ENCODE assay signal across 33 mouse cellular contexts in genomic region chr12:65455683-65456082, GRCm38 (mm10).
"Had no signal": no experiment of that assay in that cellular context is flagged by ENCODE, and none has a peak within 500 bp of the region (broad histone marks: within the 10 kb centered on the region; RNA-seq: fewer than 3 reads in every experiment).

No protein-coding gene starts in this region.

- H3K9ac ChIP-seq: heart, embryonic 12.5 days; heart, embryonic 13.5 days; heart, embryonic 15.5 days; hindbrain, embryonic 13.5 days; hindbrain, embryonic 15.5 days; intestine, embryonic 15.5 days; kidney, embryonic 15.5 days had no signal

- H3K9me3 ChIP-seq: heart, embryonic 10.5 days; heart, embryonic 12.5 days; heart, embryonic 13.5 days; heart, embryonic 15.5 days; hindbrain, embryonic 10.5 days; hindbrain, embryonic 13.5 days; hindbrain, embryonic 15.5 days; intestine, embryonic 15.5 days; kidney, embryonic 15.5 days had no signal

- H3K27ac ChIP-seq: heart, embryonic 10.5 days; heart, embryonic 13.5 days; heart, embryonic 15.5 days; hindbrain, embryonic 10.5 days; hindbrain, embryonic 13.5 days; hindbrain, embryonic 15.5 days; hindbrain, postnatal 0 days; intestine, embryonic 15.5 days; kidney, embryonic 15.5 days; kidney, postnatal 0 days; layer of hippocampus, adult 2 months; left cerebral cortex, adult 2 months had no signal

- H3K4me3 ChIP-seq: heart, embryonic 10.5 days; heart, embryonic 12.5 days; heart, embryonic 13.5 days; heart, embryonic 15.5 days; hindbrain, embryonic 10.5 days; hindbrain, embryonic 13.5 days; hindbrain, embryonic 15.5 days; intestine, embryonic 15.5 days; kidney, embryonic 15.5 days; layer of hippocampus, adult 2 months; left cerebral cortex, adult 2 months had no signal

- H3K4me1 ChIP-seq: heart, embryonic 10.5 days; heart, embryonic 12.5 days; heart, embryonic 13.5 days; heart, embryonic 15.5 days; hindbrain, embryonic 10.5 days; hindbrain, embryonic 13.5 days; hindbrain, embryonic 15.5 days; intestine, embryonic 15.5 days; kidney, embryonic 15.5 days had no signal

- DNase-seq: heart, postnatal 10 days; heart, postnatal 14 days; heart, postnatal 36 days; heart, postnatal 4 days; kidney, adult 11 months; kidney, adult 18-20 months; kidney, adult 2 months; kidney, adult 8-10 months; kidney, adult 9 months; kidney, postnatal 10 days; kidney, postnatal 14 days; kidney, postnatal 25 days; kidney, postnatal 36 days; layer of hippocampus, adult 9-11 months; layer of hippocampus, postnatal 36 days had no signal

- H3K4me2 ChIP-seq: heart, embryonic 11.5 days; heart, embryonic 12.5 days; heart, embryonic 13.5 days; heart, embryonic 15.5 days; hindbrain, embryonic 13.5 days; hindbrain, embryonic 15.5 days; intestine, embryonic 15.5 days; kidney, embryonic 15.5 days had no signal

- H3K36me3 ChIP-seq: heart, embryonic 10.5 days; heart, embryonic 12.5 days; heart, embryonic 13.5 days; heart, embryonic 15.5 days; hindbrain, embryonic 10.5 days; hindbrain, embryonic 13.5 days; hindbrain, embryonic 15.5 days; intestine, embryonic 15.5 days; kidney, embryonic 15.5 days had no signal

- H3K27me3 ChIP-seq: heart, embryonic 12.5 days; heart, embryonic 13.5 days; heart, embryonic 15.5 days; hindbrain, embryonic 13.5 days; hindbrain, embryonic 15.5 days; intestine, embryonic 15.5 days; kidney, embryonic 15.5 days had no signal

- ATAC-seq: hindbrain, embryonic 16.5 days; hindbrain, postnatal 0 days; inflammation-experienced regulatory T-cells, adult 6 months; intestine, embryonic 15.5 days; intestine, embryonic 16.5 days; intestine, postnatal 0 days had no signal
